23 mouse cellular contexts compared by ENCODE assay signal in the genomic region with DNA sequence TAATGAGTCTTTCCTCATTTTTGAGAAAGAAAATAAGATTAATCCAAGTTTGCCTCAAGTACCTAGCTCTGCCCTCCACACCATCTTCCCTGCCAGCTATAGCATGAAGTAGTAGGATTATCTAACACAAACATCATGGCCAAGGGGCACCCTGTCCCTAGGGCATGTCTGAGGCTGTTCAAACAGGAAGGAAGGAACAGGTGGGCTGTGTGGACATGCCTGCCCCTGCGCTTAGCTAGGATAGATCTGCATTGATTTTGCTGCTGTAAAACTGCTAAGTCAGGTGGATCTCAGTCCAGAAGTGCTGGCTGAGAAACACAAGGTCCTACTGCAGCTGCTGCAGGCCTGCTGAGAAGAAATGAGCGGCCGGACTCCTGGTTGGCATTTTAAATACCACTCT.
DNase-seq lines count a peak whose midpoint lies in the region; ATAC-seq lines count a peak whose summit lies in the region.
"Had no signal": no experiment of that assay in that cellular context is flagged by ENCODE, and none has a peak within 500 bp of the region (broad histone marks: within the 10 kb centered on the region; RNA-seq: fewer than 3 reads in every experiment).

No protein-coding gene starts in this region.

- H3K36me3 ChIP-seq in heart, embryonic 12.5 days: no peaks in the 10 kb centered on the region
- no peaks in the 10 kb centered on the region for H3K36me3 ChIP-seq in lung, embryonic 15.5 days
- no peaks in the 10 kb centered on the region for H3K36me3 ChIP-seq in stomach, embryonic 16.5 days (ENCODE audit: control insufficient read depth, insufficient read depth, low read length)
- H3K36me3 ChIP-seq: forebrain, embryonic 15.5 days; liver, embryonic 13.5 days; midbrain, embryonic 15.5 days had no signal

- whole genome bisulfite sequencing in heart, embryonic 12.5 days: 86% methylated on average over 3 of the region's 3 CpGs
- 67% methylated on average over 3 of the region's 3 CpGs for WGBS in lung, embryonic 15.5 days
- 75% methylated on average over 3 of the region's 3 CpGs for WGBS in stomach, embryonic 16.5 days

- no peak overlapping the region for H3K27ac ChIP-seq in heart, embryonic 12.5 days (ENCODE audit: poor library complexity, severe bottlenecking)
- peak overlapping the region; percentile 67 for H3K27ac ChIP-seq in lung, embryonic 15.5 days
- peak overlapping the region; percentile 42 for H3K27ac ChIP-seq in stomach, embryonic 16.5 days (ENCODE audit: low read length)
- H3K27ac ChIP-seq: forebrain, embryonic 15.5 days; heart, adult 2 months; hindbrain, postnatal 0 days; kidney, embryonic 15.5 days; liver, embryonic 13.5 days; midbrain, embryonic 15.5 days; neural tube, embryonic 13.5 days had no signal

- no peak for DNase-seq in heart, adult 11 months
- no peak for DNase-seq in lung, postnatal 14 days
- peak; percentile 27 for DNase-seq in 416B (ENCODE audit: low read depth)
- DNase-seq in cerebellum, adult 18-20 months: no peak
- DNase-seq in thymus, postnatal 10 days (ENCODE audit: low spot score in 2 of 2): no peak
- DNase-seq: adrenal gland, postnatal 25 days; cerebellum, adult 9-11 months; gastrocnemius, postnatal 10 days; heart, adult 2 months; kidney, postnatal 36 days; layer of hippocampus, postnatal 36 days; liver, embryonic 13.5 days had no signal

- H3K27me3 ChIP-seq in heart, embryonic 12.5 days (replicated peaks): no peaks in the 10 kb centered on the region
- H3K27me3 ChIP-seq in lung, embryonic 15.5 days: no peaks in the 10 kb centered on the region
- H3K27me3 ChIP-seq in stomach, embryonic 16.5 days (ENCODE audit: control insufficient read depth, insufficient read depth, low read length): no peaks in the 10 kb centered on the region
- H3K27me3 ChIP-seq: forebrain, embryonic 15.5 days; kidney, embryonic 15.5 days; liver, embryonic 13.5 days; midbrain, embryonic 15.5 days; neural tube, embryonic 13.5 days had no signal

- no peak overlapping the region for H3K4me3 ChIP-seq in heart, embryonic 12.5 days
- no peak overlapping the region for H3K4me3 ChIP-seq in lung, embryonic 15.5 days
- H3K4me3 ChIP-seq in stomach, embryonic 16.5 days (replicated peaks; ENCODE audit: low read length): no peak overlapping the region
- H3K4me3 ChIP-seq: forebrain, embryonic 15.5 days; heart, adult 2 months; kidney, embryonic 15.5 days; liver, embryonic 13.5 days; midbrain, embryonic 15.5 days; myocyte; neural tube, embryonic 13.5 days had no signal

- 0 out of 2 replicates have a peak overlapping the region, but pooled peaks have one; percentile 34 for H3K9ac ChIP-seq in heart, embryonic 12.5 days
- no peak overlapping the region for H3K9ac ChIP-seq in lung, embryonic 15.5 days
- H3K9ac ChIP-seq in stomach, embryonic 16.5 days (ENCODE audit: low read length): no peak overlapping the region
- H3K9ac ChIP-seq: forebrain, embryonic 15.5 days; kidney, embryonic 15.5 days; liver, embryonic 13.5 days; midbrain, embryonic 15.5 days; neural tube, embryonic 13.5 days had no signal

- no peak for ATAC-seq in heart, embryonic 12.5 days (ENCODE audit: insufficient number of reproducible peaks, low FRiP score)
- no peak for ATAC-seq in lung, embryonic 15.5 days (ENCODE audit: borderline replicate concordance, extremely low read depth, low FRiP score, low TSS enrichment)
- no peak; the same call in 1 of the 2 replicates for ATAC-seq in stomach, embryonic 16.5 days (ENCODE audit: insufficient read depth, low FRiP score)
- ATAC-seq: CD4-positive, CD25-positive, alpha-beta regulatory T cell, adult 4 months; forebrain, embryonic 15.5 days; hindbrain, postnatal 0 days; intestine, embryonic 16.5 days; midbrain, embryonic 15.5 days had no signal

- H3K4me2 ChIP-seq in heart, embryonic 12.5 days: no peak overlapping the region
- no peak overlapping the region for H3K4me2 ChIP-seq in lung, embryonic 15.5 days
- no peak overlapping the region for H3K4me2 ChIP-seq in stomach, embryonic 16.5 days (ENCODE audit: low read depth, low read length)
- H3K4me2 ChIP-seq: forebrain, embryonic 15.5 days; kidney, embryonic 15.5 days; midbrain, embryonic 15.5 days; neural tube, embryonic 13.5 days had no signal

- H3K9me3 ChIP-seq in heart, embryonic 12.5 days (replicated peaks): no peaks in the 10 kb centered on the region
- H3K9me3 ChIP-seq in lung, embryonic 15.5 days: no peaks in the 10 kb centered on the region
- no peaks in the 10 kb centered on the region for H3K9me3 ChIP-seq in stomach, embryonic 16.5 days (replicated peaks; ENCODE audit: control insufficient read depth, low read length)
- H3K9me3 ChIP-seq: forebrain, embryonic 15.5 days; kidney, embryonic 15.5 days; liver, embryonic 13.5 days; midbrain, embryonic 15.5 days; neural tube, embryonic 13.5 days had no signal

- peaks cover 28% of the 10 kb centered on the region for H3K4me1 ChIP-seq in heart, embryonic 12.5 days (replicated peaks)
- H3K4me1 ChIP-seq in lung, embryonic 15.5 days: peaks cover 12% of the 10 kb centered on the region
- 0 out of 2 replicates have a peak, but pooled peaks cover 7% of the 10 kb centered on the region for H3K4me1 ChIP-seq in stomach, embryonic 16.5 days (ENCODE audit: control insufficient read depth, insufficient read depth, low read length)
- H3K4me1 ChIP-seq: forebrain, embryonic 15.5 days; midbrain, embryonic 15.5 days; neural tube, embryonic 13.5 days had no signal
